Mouse (Mus musculus): ENCODE measurements at regions not wholly inside any gene's neighbourhood (a gene's known extent, or its start where the extent isn't known, plus 50 kb on each side); places are given as distances from the start of the nearest gene placed in this dataset.

GRCm38 (mm10) chr19:6604702-6605101 is 61.9 kb upstream of the Slc22a12 start:
- TF ChIP-seq CTCF (IDR thresholded peaks at IDR 0.05; ENCODE audit: low read depth, low read length), result no peak
- TF ChIP-seq POLR2A (IDR thresholded peaks at IDR 0.05; ENCODE audit: borderline replicate concordance, low read depth, low read length), result no peak

All from bone marrow macrophage, adult 2 months (primary cell).